Mouse (Mus musculus) leukemia stem cell, adult 10-12 weeks (primary cell): ENCODE data around the gene Ccdc175. TPM values are rescaled to one million over a fixed set of nuclear protein-coding genes. Genes with fewer than 3 reads are reported as not detected.

ENCODE experiments used
- polyA plus RNA-seq: library from polyadenylated mRNA; stranded (reverse); fragments of >175 nt; gene quantifications from 2 replicates; pipeline ENCODE4 v1.2.3, GENCODE M21; 2012; ENCODE audit warnings: low replicate concordance

Ccdc175 gene
- not detected in 2 replicates for polyA plus RNA-seq

DNA sequence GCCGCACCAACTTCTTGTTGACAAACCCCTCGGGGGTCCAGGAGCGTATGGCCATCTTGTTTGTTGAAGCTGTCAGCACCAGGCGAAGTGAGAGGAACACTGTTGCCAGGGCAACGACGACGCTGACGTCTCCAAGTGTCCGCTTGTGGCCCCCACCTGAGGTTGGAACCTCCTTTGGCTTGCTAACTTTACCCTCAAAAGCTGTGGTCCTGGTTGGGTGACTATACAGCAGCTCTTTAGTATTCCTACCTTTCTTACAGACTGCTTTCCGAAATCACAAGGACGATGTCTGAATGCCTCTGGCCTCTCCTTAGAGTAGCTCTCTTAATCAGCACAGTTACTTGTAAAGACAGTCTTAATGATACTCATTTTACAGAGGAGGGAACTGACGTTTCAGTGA is at the start of gene Ccdc175:
Ccdc175 (minus strand) TSS at position 101 of the 400 bp plus-strand sequence.

DNA sequence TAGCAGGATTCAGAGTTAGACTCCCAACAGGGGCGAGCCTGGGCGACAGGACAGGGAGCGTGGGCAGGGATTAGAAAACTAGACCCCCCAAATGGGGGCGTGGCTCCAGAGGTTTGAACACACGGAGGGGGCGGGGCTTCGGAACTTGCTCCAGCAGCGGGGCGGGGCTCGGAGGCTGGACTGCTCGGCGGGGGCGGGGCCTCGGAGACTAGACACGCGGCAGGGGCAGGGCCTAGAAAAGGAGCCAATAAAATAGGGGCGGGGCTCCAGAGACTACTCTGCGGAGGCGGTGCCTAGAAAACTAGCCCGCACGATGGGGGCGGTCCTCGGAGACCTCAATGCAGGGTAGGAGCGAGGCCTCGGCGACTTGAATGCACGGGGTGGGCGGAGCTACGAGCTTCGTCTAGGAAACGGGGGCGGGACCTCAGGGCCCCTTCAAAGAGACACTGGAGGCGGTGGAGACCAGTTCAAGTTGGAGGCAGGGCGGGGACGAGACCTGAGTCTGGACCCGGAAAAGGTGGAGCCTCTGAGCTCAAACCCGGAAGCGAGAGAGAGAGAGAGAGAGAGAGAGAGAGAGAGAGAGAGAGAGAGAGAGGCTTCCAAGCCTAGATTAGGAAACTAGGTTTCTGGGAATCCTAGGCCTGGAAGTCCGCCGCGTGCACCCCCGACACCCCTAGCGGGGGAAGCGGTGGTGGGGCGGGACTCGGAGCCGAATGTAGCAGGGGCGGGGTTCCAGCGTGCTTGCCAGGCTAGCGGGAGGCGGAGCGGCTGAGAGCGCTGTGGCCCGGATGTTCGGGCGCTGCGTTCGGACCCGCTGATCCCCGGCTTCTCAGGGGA is 99.3 kb downstream of the Ccdc175 start, which contains the start of the genes L3hypdh and Jkamp:
L3hypdh (minus strand) TSS at position 111 of the 837 bp plus-strand sequence.
Jkamp (plus strand) TSS at position 261 of the 837 bp plus-strand sequence.

DNA sequence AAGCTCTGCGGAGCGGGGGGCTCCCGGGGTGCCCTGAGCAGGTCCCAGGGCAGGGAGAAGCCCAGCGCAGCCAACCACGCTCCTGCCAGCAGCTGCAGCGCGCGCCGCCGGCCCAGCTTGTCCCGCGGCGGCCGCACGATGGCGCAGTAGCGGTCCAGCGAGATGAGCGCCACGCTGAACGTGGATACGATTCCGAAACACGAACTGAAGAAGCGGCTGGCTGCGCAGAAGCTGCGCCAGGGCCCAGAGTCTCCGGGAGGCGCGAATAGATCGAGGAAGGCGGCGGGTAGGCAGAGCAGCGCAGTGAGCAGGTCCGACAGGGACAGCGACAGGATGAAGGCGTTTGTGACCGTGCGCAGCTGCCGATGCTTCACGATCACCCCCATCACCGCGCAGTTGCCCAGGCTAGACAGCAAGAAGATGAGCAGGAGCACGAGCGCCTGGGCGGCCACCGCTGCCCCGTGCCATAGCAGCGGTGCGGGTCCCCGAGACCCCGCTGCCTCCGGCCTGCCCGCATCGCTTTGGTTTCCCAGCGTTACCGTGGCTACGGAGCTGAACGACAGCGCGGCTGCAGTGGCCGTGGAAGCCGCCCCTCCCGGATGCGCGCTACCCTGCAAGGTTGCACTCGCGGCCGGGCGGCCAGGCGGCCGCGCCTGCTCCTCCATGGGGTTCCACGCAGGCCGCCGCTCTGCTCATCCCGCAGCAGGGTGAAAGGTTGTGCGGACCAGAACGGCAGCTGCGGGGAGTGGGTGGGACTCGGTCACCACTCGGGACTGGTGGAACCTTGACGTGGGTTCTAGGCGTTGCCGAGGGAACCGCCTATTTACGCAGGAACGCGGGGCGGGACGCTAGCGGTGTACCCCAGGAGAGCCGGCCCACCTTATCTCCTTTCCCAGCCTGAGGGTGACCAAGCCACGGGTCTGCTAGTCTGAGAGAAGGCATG is 114.2 kb downstream of the Ccdc175 start, which contains the start of gene Gpr135:
Gpr135 (minus strand) TSS at position 799 of the 943 bp plus-strand sequence.

Other genes with a start within 250 kb of the Ccdc175 start
- 0.12 TPM in 1 of 2 replicates, not detected in the other for gene Gpr135, start 113.9 kb downstream of the Ccdc175 start, polyA plus RNA-seq
- 0.09 TPM in 1 of 2 replicates, not detected in the other for gene L3hypdh, start 99.6 kb downstream of the Ccdc175 start, polyA plus RNA-seq
- gene Jkamp, start 99.4 kb downstream of the Ccdc175 start, polyA plus RNA-seq, result 5.0 and 5.2 TPM in 2 replicates
- 0.49 and 1.2 TPM in 2 replicates for gene Rtn1, start 224.0 kb upstream of the Ccdc175 start, polyA plus RNA-seq